Mouse (Mus musculus): Measurements from ENCODE around the gene Slc19a1.

Gene Slc19a1

GRCm38 (mm10) chr10:77033323-77034025 is 1.4 kb downstream of the Slc19a1 start:
- DNase-seq (ENCODE audit: low spot score in 2 of 2) = no peak

- DNase-seq (ENCODE audit: low spot score in 2 of 2) = no peak
Measured at GRCm38 (mm10) chr10:77035487-77035886, 3.4 kb downstream of the Slc19a1 start.

GRCm38 (mm10) chr10:77038579-77039174 is 6.6 kb downstream of the Slc19a1 start:
- no peak for DNase-seq (ENCODE audit: low spot score in 2 of 2)

- no peak for DNase-seq (ENCODE audit: low spot score in 2 of 2)
Measured at GRCm38 (mm10) chr10:77048196-77048595, 16.2 kb downstream of the Slc19a1 start.

- no peak for DNase-seq (ENCODE audit: low spot score in 2 of 2)
Measured at GRCm38 (mm10) chr10:77048606-77049005, 16.6 kb downstream of the Slc19a1 start.

GRCm38 (mm10) chr10:77056768-77057167 is 24.7 kb downstream of the Slc19a1 start:
- no peak for DNase-seq (ENCODE audit: low spot score in 2 of 2)

GRCm38 (mm10) chr10:77061426-77061825 is 29.4 kb downstream of the Slc19a1 start:
- no peak for DNase-seq (ENCODE audit: low spot score in 2 of 2)

- no peak for DNase-seq (ENCODE audit: low spot score in 2 of 2)
Measured at GRCm38 (mm10) chr10:77062393-77063010, 30.5 kb downstream of the Slc19a1 start.

- no peak for DNase-seq (ENCODE audit: low spot score in 2 of 2)
Measured at GRCm38 (mm10) chr10:77064239-77064638, 32.2 kb downstream of the Slc19a1 start.

- DNase-seq (ENCODE audit: low spot score in 2 of 2) = no peak
Measured at GRCm38 (mm10) chr10:77064659-77065058, 32.6 kb downstream of the Slc19a1 start.

GRCm38 (mm10) chr10:77068469-77068868 is 36.4 kb downstream of the Slc19a1 start:
- no peak for DNase-seq (ENCODE audit: low spot score in 2 of 2)

- peak; percentile 37 to 52 for DNase-seq (ENCODE audit: low spot score in 2 of 2)
Measured at GRCm38 (mm10) chr10:77070072-77070471, 38.0 kb downstream of the Slc19a1 start.

- DNase-seq (ENCODE audit: low spot score in 2 of 2) = no peak
Measured at GRCm38 (mm10) chr10:77074276-77074974, 42.4 kb downstream of the Slc19a1 start.

- no peak for DNase-seq (ENCODE audit: low spot score in 2 of 2)
Measured at GRCm38 (mm10) chr10:77078456-77078855, 46.4 kb downstream of the Slc19a1 start.

GRCm38 (mm10) chr10:77078961-77079360 is 46.9 kb downstream of the Slc19a1 start:
- DNase-seq (ENCODE audit: low spot score in 2 of 2) = no peak

GRCm38 (mm10) chr10:77082453-77082852 is 50.4 kb downstream of the Slc19a1 start:
- peak; percentile 15 to 41 for DNase-seq (ENCODE audit: low spot score in 2 of 2)

- DNase-seq (ENCODE audit: low spot score in 2 of 2) = no peak
Measured at GRCm38 (mm10) chr10:77082921-77083320, 50.9 kb downstream of the Slc19a1 start.

GRCm38 (mm10) chr10:77084568-77084967 is 52.5 kb downstream of the Slc19a1 start:
- DNase-seq (ENCODE audit: low spot score in 2 of 2) = no peak

- no peak for DNase-seq (ENCODE audit: low spot score in 2 of 2)
Measured at GRCm38 (mm10) chr10:77089336-77089735, 57.3 kb downstream of the Slc19a1 start.

- no peak for DNase-seq (ENCODE audit: low spot score in 2 of 2)
Measured at GRCm38 (mm10) chr10:77090063-77090462, 58.0 kb downstream of the Slc19a1 start.

- no peak for DNase-seq (ENCODE audit: low spot score in 2 of 2)
Measured at GRCm38 (mm10) chr10:77091538-77092097, 59.6 kb downstream of the Slc19a1 start.

- no peak for DNase-seq (ENCODE audit: low spot score in 2 of 2)
Measured at GRCm38 (mm10) chr10:77093817-77094216, 61.8 kb downstream of the Slc19a1 start.

All from natural killer cell, adult 2 months (primary cell).